Mouse (Mus musculus) lung, embryonic 14.5 days (tissue): Measurements from ENCODE around the gene Fam228a. TPM values are rescaled to one million over a fixed set of nuclear protein-coding genes. Genes with fewer than 3 reads are reported as not detected.
"Not testable (repeated sequence)": the region's sequence is repeated elsewhere in the genome, so short reads cannot be mapped to it uniquely, and the experiment has no call there.

Source experiments
- ATAC-seq: fragments of 200-750 bp; cut with Nextera tagmentation; 2 replicates; pipeline ENCODE4 v1.8.0; 2017; ENCODE audit warnings: mild to moderate bottlenecking, moderate TSS enrichment, moderate library complexity; ENCODE audit not compliant: insufficient read depth
- DNase-seq: peaks from one replicate; pipeline ENCODE4 v3.0.0-alpha.2; 2015
- H3K27ac ChIP-seq: fragments of 300-500 bp; sonication (generic); 2 replicates; pipeline ENCODE4 v1.5.1; 2014; ENCODE audit warnings: low read depth, mild to moderate bottlenecking, moderate library complexity
- H3K27me3 ChIP-seq: fragments of 300-500 bp; sonication (generic); 2 replicates; pipeline ENCODE4 v1.6.1; 2014; ENCODE audit warnings: low read length, control low read depth; ENCODE audit not compliant: insufficient read depth
- H3K36me3 ChIP-seq: fragments of 300-500 bp; sonication (generic); 2 replicates; pipeline ENCODE4 v1.6.1; 2014; ENCODE audit warnings: control low read depth; ENCODE audit not compliant: insufficient read depth
- H3K4me1 ChIP-seq: fragments of 300-500 bp; sonication (generic); 2 replicates; pipeline ENCODE4 v1.6.1; 2014; ENCODE audit warnings: antibody characterized with exemption, control low read depth; ENCODE audit not compliant: insufficient read depth
- H3K4me2 ChIP-seq: fragments of 300-500 bp; sonication (generic); 2 replicates; pipeline ENCODE4 v1.6.1; 2014; ENCODE audit warnings: mild to moderate bottlenecking
- H3K4me3 ChIP-seq: fragments of 300-500 bp; sonication (generic); 2 replicates; pipeline ENCODE4 v1.5.1; 2014; ENCODE audit warnings: low read depth, low read length
- H3K9ac ChIP-seq: fragments of 300-500 bp; sonication (generic); 2 replicates; pipeline ENCODE4 v1.6.1; 2014
- H3K9me3 ChIP-seq: fragments of 300-500 bp; sonication (generic); 2 replicates; pipeline ENCODE4 v1.6.1; 2016; ENCODE audit warnings: low read depth, low read length, control low read depth
- CTCF ChIP-seq: IDR thresholded peaks from 2 replicates; pipeline ENCODE4 v1.5.1; 2016; ENCODE audit warnings: antibody characterized with exemption, low read depth
- WGBS: fragments of 180-500 bp; shearing (Covaris S2); extraction: QIAGEN DNeasy Blood & Tissue Kit; methylation state at CpG from one replicate; pipeline ENCODE4 v1.1.7; 2014; 5-methylcytosine and 5-hydroxymethylcytosine counted together
- polyA plus RNA-seq: library from polyadenylated mRNA; unstranded; fragments of >200 nt; fragmentation: Nextera tagmentation; extraction: Ambion mirVana; gene quantifications from 2 replicates; pipeline ENCODE4 v1.2.1, GENCODE M21; 2014

Fam228a gene
- polyA plus RNA-seq, result 0.39 and 0.41 TPM in 2 replicates

DNA sequence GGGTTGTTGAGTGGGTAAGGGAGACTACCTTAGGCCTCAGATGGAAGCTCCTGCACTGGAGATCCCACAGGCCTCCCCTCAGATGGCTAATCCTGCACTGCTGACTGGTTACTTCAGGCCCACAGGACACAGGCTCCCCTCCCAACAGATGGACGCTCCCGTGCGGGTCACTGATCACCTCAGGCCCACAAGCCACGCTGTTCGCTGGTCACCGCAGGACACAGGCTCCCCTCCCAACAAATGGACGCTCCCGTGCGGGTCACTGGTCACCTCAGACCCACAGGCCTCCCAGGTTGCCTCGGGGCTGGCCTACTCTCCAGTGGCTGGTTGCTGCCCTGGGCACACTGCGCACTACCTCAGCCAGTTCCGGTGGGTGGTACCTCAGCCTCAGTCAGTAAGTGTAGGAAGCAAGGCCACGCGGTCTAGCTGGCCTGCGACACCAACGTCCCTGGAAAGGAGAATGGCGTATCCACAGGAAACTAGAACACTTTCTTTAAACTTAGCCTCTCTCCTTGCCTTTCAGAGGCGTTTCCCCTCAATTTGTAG, at the start of gene Fam228a:
TSS of gene Fam228a (minus strand) at position 400 of the 546 bp plus-strand sequence.
- no peak for ATAC-seq
- no peak within 1 kb of the TSS for H3K4me2 ChIP-seq
- DNase-seq, result no peak

DNA sequence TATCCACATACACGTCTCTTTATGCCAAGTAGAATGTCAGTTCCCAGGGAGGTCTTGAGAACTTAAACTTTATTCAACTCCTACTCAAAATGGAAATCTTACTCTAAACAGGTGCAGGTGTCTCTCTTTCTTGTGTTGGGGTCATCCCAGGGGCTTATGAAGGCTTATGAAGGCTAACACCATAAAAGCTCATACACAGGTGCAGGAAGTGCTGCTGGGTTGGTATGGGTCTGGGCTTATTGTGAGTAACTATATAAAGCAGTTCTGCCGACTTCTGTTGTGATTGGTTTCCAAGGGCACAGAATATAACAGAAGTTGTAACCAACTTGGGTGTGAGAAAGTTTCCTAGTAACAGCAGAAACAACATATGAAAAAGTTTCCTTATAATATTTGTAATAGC, 46.2 kb upstream of the Fam228a start:
- no peak for TF ChIP-seq CTCF
- Histone ChIP-seq H3K27me3 (no peaks in the 10 kb centered on the region), H3K4me1 (no peaks in the 10 kb centered on the region), H3K36me3 (no peaks in the 10 kb centered on the region), H3K4me3 (no peak overlapping the region), H3K4me2 (no peak overlapping the region), H3K9me3 (no peaks in the 10 kb centered on the region), H3K9ac (no peak overlapping the region), H3K27ac (no peak overlapping the region)
- no peak for ATAC-seq
- no peak for DNase-seq
- 65% methylated on average over 2 of the region's 2 CpGs for WGBS

More for the DNA sequence above, at the start of gene Fam228a:
- no peaks in the 10 kb centered on the region for H3K27me3 ChIP-seq
- H3K4me3 ChIP-seq, result no peak within 1 kb of the TSS
- no peak for TF ChIP-seq CTCF
- 89% methylated on average over 18 of the region's 18 CpGs for WGBS
- H3K4me1 ChIP-seq, result no peaks in the 10 kb centered on the region
- no peak within 1 kb of the TSS for H3K9ac ChIP-seq
- H3K27ac ChIP-seq, result no peak within 1 kb of the TSS
- H3K36me3 ChIP-seq, result no peaks in the 10 kb centered on the region
- no peaks in the 10 kb centered on the region for H3K9me3 ChIP-seq

DNA sequence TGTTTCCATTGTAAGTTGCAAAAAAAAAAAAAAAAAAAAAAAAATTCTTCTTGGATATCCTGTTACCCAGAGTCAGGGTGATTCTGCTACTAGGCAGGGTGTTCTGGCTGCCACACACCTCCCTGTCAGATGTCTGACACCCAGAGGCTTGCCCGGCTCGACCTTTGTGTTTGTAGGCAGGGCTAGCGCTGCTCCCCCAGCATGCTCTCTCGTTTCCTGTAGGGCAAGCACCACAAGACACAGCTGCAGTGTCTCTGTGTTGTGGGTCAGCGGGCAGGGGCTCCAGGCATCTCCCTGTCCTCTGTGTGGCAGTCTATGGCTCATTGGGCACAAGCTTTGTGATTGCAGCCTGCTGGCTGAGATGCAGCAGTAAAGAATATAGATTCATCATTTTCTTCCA, 45.4 kb upstream of the Fam228a start:
- Histone ChIP-seq H3K36me3 (no peaks in the 10 kb centered on the region), H3K4me1 (no peaks in the 10 kb centered on the region), H3K4me3 (no peak overlapping the region), H3K9me3 (no peaks in the 10 kb centered on the region), H3K4me2 (no peak overlapping the region), H3K9ac (no peak overlapping the region), H3K27ac (no peak overlapping the region), H3K27me3 (no peaks in the 10 kb centered on the region)
- no peak for TF ChIP-seq CTCF
- DNase-seq, result no peak
- 44% methylated on average over 5 of the region's 5 CpGs for WGBS
- ATAC-seq, result no peak

DNA sequence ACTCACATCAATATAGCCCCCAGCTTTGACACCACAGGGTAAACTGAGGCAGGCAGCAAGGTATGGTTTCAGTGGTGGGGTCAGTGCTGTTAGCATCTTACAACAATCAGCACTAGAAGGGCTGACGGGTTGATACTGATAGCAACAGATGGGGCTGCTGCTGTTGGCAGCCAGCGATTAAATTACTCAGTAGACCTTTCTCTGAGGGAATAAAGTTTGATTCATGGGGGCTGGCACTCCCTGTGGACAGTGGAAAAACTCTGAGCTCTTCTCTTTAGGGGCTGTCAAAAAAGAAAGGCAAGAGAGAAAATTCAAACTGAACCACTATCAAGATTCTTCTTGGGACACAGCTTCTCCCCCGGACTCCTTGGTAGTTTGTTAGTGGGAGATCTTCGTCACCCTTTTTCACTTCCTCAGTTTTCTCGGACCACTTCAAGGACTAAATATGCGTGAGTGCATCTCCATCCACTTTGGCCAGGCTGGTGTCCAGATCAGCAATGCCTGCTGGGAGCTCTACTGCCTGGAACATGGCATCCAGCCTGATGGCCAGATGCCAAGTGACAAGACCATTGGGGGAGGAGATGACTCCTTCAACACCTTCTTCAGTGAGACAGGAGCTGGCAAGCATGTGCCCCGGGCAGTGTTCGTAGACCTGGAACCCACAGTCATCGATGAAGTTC, 43.6 kb upstream of the Fam228a start:
- DNase-seq, H3K4me1 ChIP-seq, H3K27ac ChIP-seq, ATAC-seq, H3K9ac ChIP-seq, H3K27me3 ChIP-seq, H3K36me3 ChIP-seq, H3K4me3 ChIP-seq, H3K9me3 ChIP-seq, H3K4me2 ChIP-seq: not testable (repeated sequence)
- WGBS, result 80% methylated on average over 9 of the region's 9 CpGs

DNA sequence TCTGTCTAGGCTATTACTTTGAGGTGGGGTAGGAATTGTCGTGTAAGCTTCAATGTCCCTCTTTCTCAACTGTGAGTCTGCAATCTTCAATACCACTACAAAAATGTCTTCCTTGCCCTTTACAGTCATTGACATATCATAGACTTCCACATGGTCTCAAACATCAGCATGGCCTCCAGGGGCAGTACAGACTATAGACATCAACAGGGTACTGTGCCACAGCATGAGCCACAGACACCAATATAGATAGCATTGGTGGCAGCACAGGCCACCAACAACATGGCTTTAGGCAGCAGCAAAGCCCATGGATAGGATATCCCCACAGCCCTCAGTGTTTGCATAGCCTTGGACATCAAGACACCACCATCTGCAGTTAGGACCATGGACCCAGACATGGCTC, 43.0 kb upstream of the Fam228a start:
- DNase-seq, result no peak
- no peak overlapping the region for H3K4me2 ChIP-seq
- H3K27ac ChIP-seq, result no peak overlapping the region
- H3K36me3 ChIP-seq, result no peaks in the 10 kb centered on the region
- no peak for ATAC-seq
- no peak overlapping the region for H3K4me3 ChIP-seq
- no peak overlapping the region for H3K9ac ChIP-seq
- H3K4me1 ChIP-seq, result no peaks in the 10 kb centered on the region
- 84% methylated on average over 1 of the region's 1 CpGs for WGBS
- H3K27me3 ChIP-seq, result no peaks in the 10 kb centered on the region
- H3K9me3 ChIP-seq, result no peaks in the 10 kb centered on the region
- no peak for TF ChIP-seq CTCF

DNA sequence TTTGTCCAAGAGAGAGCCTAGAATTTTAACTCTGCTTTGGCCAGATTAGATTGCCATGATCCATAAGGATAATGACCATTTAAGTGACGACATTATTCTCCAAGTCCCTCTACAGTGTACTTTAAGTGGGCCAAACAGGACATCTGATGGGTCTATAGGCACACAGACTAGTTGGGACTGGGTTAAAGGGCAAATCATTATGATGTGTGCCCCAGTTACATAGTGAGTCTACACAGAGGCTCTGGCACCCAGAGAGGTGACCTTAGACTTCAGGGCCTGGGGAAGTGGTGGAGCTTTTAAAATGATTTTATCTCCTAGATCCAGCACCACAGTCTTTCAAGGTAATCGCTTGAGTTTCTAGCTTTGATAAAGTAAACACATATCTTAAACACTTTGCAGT, 42.0 kb upstream of the Fam228a start:
- H3K9me3 ChIP-seq, result no peaks in the 10 kb centered on the region
- WGBS, result 53% methylated on average over 2 of the region's 2 CpGs
- H3K9ac ChIP-seq, result no peak overlapping the region
- no peak for TF ChIP-seq CTCF
- no peak overlapping the region for H3K27ac ChIP-seq
- DNase-seq (no peak), ATAC-seq (no peak)
- H3K36me3 ChIP-seq, result no peaks in the 10 kb centered on the region
- H3K4me3 ChIP-seq, result no peak overlapping the region
- H3K4me2 ChIP-seq, result no peak overlapping the region
- H3K27me3 ChIP-seq, result no peaks in the 10 kb centered on the region
- no peaks in the 10 kb centered on the region for H3K4me1 ChIP-seq

DNA sequence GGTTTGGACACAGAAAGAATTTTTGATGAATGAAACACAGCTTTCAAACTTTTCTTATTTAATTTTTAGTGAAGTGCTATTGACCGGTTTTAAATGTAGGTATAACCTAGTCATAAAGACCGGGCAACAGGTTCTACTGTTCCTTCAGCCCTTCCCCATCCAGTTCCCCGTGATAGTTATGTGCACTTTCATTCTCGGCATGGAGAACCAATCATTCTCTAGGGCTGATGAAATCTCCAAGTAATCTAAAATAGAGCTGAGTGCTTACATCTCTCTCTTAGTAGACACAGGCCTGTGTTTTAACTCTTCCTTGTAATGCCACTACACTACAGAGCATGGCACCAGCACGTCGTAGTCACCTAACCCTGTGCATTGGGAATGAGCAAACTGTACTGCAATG, 39.5 kb upstream of the Fam228a start:
- H3K27me3 ChIP-seq, result no peaks in the 10 kb centered on the region
- H3K36me3 ChIP-seq, result no peaks in the 10 kb centered on the region
- ATAC-seq (no peak), DNase-seq (no peak)
- no peaks in the 10 kb centered on the region for H3K4me1 ChIP-seq
- no peak for TF ChIP-seq CTCF
- 86% methylated on average over 6 of the region's 6 CpGs for WGBS
- no peak overlapping the region for H3K4me2 ChIP-seq
- no peak overlapping the region for H3K27ac ChIP-seq
- no peak overlapping the region for H3K9ac ChIP-seq
- no peaks in the 10 kb centered on the region for H3K9me3 ChIP-seq
- H3K4me3 ChIP-seq, result no peak overlapping the region
